Mouse (Mus musculus) right cerebral cortex, postnatal 4 days (tissue): ENCODE data around the gene Rbm43.
"Not testable (repeated sequence)": the region's sequence is repeated elsewhere in the genome, so short reads cannot be mapped to it uniquely, and the experiment has no call there.

ENCODE experiments used
- DNase-seq: peaks from one replicate; pipeline ENCODE4 v3.0.0-alpha.2; 2022

The Rbm43 gene

GRCm38 (mm10) chr2:51912740-51913139 lies 22.2 kb downstream of the Rbm43 start:
- no peak for DNase-seq

DNA sequence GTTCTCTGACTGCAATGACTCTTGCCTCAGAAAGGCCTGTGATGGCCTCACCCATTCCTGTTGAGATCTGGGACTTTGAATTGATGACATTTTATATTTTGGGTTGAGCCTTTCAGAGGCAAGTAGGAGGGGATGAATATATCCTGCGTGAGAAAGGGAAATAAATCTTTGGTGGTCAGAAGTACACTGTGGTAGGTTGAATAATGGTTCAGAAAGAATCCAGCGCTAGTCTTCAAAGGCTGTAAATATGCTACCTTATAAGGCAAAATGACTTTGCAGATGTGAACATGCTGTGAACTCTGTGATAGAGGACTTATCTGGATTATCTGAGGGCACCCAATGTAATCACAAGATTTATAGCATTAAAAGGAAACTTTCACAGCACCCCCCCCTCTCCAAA lies 23.1 kb downstream of the Rbm43 start:
- DNase-seq = no peak

DNA sequence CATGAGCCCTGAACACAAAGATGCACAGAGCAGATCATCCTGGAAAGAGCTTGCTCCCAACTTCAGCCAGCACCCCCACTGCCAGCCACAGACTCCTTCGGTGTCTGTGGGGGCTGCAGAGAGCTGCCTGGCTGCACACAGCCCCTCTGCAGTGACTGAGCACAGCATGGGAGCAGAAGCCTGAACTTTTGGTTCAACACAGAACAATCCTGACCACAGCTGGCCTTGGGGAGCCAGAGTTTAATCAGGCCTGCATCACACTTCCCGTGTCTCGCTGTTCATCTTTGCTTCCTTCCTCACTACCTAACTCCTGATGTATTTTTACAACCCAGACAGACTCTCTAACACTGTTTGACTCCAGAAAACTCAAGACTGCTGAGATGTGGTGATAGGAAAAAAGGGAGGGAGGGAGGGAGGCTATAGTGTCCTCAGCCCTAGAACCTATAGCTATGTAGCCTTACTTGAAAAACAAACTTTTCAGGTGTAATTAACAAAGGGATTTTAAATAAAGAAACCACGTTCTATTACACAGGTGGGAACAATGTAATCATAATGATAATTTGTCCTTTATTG lies 27.3 kb downstream of the Rbm43 start:
- no peak for DNase-seq

GRCm38 (mm10) chr2:51905637-51906036 lies 29.3 kb downstream of the Rbm43 start:
- no peak for DNase-seq

GRCm38 (mm10) chr2:51892411-51892901 lies 42.5 kb downstream of the Rbm43 start:
- DNase-seq = no peak

DNA sequence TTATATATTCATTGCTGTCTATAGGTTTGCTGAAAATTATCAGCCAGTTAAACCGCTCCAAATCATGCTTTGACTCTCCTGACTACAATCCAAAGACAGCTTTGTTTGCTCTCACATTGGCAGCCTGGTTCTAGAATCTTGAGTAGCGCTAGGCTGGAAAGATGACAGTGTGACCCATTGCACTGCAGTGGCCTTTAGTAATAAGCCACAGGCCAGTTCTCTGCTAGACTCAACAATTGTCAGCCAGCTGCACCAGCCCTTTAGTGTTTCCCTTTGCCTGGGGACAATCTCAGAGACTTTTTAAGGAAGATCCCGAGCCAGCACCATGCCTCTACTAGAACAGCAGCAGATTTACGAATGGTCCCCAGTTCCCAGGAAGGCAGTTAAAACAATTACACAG lies 44.0 kb downstream of the Rbm43 start:
- DNase-seq = no peak

DNA sequence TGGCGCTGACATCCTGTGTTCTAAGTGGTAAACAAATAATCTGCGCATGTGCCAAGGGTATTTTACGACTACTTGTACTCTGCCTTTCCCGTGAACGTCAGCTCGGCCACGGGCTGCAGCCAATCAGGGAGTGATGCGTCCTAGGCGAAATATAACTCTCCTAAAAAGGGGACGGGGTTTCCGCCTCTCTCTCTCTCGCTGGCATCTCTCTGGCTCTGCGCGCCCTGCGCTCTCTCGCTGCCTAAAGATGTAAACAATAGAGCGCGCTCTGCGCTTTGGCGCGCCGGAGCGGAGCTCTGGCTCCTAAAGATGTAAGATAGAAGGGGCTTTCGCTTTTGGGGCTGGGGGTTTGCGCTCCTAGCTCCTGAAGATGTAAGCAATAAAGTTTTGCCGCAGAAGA lies 44.8 kb downstream of the Rbm43 start:
- not testable (repeated sequence) for DNase-seq

- no peak for DNase-seq
These were observed 54.8 kb downstream of the Rbm43 start for GRCm38 (mm10) chr2:51880143-51880542.
